Mouse (Mus musculus): ENCODE results near the gene Cdc42bpg. TPM values are rescaled to one million over a fixed set of nuclear protein-coding genes. Genes with fewer than 3 reads are reported as not detected.

The Cdc42bpg gene
- polyA plus RNA-seq, 2 experiments from 2014 or later = 0.07 to 0.13 TPM

DNA sequence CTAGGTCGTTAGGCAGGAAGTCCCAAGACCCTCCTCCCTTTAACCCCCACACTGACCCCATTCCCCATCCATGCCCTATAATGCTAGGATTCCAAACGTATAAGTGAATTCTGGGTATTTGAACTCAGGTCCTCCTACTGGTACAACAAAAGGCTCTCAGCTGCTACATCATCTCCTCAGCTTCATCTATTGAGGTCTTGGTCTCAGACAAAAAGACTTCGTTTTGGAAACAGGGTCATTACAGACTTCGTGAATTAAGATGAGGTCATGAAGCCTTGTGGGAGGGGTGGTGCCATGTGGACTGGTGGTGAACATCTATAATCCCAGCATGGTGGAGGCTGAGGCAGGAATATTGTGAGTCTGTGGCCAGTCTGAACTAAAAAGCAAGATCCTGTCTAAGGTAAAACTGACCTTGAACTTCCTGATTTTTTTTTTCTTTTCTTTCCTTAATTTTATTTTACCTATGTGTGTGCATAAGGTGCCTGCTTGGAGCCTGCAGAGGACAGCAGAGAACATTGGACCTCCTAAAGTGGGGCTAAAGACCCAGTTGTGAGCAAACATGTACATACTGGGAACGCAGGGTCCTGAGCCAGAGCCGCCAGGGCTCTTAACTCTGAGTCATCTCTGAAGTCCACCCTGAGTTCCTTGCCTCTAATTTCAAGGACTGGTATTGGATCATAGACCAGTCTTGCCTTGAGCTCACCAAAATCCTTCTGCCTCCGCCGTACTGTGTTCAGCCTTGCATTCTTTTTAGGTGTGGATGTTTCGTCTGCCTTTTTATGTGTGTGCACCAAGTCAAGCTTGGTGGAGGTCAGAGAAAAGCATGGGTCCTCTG is 27.7 kb downstream of the Cdc42bpg start:
- ATAC-seq = no peak

GRCm38 (mm10) chr19:6334673-6335457 is 28.6 kb downstream of the Cdc42bpg start, which contains the start of gene Men1:
TSS of gene Men1 (plus strand) at chr19:6334979.
- peak; percentile 91 for ATAC-seq

DNA sequence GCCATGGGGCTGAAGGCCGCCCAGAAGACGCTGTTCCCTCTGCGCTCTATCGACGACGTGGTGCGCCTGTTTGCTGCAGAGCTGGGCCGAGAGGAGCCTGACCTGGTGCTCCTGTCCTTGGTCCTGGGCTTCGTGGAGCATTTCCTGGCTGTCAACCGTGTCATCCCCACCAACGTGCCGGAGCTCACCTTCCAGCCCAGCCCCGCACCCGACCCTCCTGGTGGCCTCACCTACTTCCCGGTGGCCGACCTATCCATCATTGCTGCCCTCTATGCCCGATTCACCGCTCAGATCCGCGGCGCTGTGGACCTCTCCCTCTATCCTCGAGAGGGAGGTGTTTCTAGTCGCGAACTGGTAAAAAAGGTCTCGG is 29.2 kb downstream of the Cdc42bpg start:
- ATAC-seq = no peak

- ATAC-seq = no peak
Observed at GRCm38 (mm10) chr19:6336920-6337319, 30.7 kb downstream of the Cdc42bpg start.

GRCm38 (mm10) chr19:6338171-6338570 is 31.9 kb downstream of the Cdc42bpg start:
- no peak for ATAC-seq

GRCm38 (mm10) chr19:6338716-6339115 is 32.5 kb downstream of the Cdc42bpg start:
- no peak for ATAC-seq

DNA sequence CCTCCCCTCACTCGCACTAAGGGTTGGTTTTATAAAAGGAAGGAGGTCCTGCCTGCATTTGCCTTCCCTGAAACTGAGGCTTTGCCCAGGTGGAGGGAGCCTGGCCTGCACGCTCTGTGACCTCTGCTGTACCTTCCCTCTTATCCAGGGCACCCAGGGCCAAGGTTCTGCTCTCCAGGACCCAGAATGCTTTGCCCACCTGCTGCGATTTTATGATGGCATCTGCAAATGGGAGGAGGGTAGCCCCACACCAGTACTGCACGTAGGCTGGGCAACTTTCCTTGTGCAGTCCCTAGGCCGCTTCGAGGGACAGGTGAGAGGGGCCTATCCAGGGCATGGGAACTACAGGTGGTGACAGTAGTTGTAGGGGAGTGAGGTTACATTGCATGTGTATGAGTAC is 32.9 kb downstream of the Cdc42bpg start:
- no peak for ATAC-seq

DNA sequence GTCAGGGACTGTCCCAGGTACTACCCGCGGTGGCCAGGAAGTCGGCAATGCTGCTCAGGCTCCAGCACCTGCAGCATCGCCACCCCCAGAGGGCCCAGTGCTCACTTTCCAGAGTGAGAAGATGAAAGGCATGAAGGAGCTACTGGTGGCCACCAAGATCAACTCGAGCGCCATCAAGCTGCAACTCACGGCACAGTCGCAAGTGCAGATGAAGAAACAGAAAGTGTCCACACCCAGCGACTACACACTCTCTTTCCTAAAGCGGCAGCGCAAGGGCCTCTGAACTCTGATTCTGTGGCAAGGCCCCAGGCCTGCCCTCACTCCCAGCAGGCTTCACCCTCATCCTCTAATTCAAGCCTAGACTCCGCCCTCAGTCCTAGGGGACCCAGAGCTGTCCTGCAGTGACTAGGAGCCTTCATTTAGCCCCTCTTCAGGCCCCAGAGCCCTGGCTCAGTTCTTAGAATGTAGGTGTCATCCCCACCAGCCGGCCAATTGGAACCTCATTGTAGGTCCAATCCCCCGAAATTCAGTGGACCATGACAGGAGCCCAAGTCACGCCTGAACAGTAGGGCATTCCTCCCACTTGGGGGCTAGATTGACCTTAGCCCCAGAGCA is 33.7 kb downstream of the Cdc42bpg start:
- peak; percentile 66 for ATAC-seq

DNA sequence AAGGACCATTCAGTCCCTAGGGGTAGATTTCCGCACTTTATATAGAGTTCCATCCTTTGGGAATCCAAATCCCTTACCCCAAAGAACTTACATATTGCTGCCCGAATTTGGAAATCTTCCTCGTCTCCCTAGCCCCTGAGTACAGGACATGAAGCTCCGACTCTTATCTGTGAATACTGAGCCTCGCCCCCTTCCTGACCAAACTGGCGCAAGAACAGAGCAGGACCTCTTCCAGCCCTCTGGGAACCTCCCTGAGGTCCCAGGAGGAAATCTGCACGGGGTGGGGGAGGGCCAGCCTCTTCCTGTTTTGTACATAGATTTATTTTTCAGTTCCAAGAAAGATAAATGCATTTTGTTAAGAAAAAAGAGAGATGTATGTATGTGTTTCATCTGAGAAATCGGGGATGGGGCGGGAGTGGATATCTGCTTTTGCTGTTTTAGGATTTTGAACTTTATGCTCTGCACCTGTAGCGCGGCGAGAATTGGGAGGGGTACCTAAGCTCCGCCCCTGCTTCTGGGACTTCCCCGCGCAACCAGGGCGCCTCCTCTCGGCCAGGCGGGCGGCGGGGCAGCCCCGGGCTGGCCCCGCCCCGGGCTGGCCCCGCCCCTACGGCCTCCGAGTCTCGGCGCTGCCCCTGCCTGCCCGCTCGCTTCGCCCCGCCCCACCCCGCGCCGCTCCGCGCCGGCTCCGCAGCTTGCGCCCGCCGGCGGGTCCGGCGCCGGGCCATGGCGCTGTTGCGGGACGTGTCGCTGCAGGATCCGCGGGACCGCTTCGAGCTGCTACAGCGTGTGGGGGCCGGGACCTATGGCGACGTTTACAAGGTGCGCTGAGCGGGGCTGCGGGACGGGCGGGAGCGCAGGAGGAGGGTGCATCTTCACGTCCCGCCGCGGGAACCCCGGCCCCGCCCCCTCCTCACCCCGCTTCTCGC is 34.5 kb downstream of the Cdc42bpg start, which contains the start of gene Map4k2:
Map4k2 (plus strand) TSS at position 612 of the 929 bp plus-strand sequence.
- ATAC-seq = peak; percentile 80

- ATAC-seq = no peak
Observed at GRCm38 (mm10) chr19:6341453-6342077, 35.3 kb downstream of the Cdc42bpg start.

DNA sequence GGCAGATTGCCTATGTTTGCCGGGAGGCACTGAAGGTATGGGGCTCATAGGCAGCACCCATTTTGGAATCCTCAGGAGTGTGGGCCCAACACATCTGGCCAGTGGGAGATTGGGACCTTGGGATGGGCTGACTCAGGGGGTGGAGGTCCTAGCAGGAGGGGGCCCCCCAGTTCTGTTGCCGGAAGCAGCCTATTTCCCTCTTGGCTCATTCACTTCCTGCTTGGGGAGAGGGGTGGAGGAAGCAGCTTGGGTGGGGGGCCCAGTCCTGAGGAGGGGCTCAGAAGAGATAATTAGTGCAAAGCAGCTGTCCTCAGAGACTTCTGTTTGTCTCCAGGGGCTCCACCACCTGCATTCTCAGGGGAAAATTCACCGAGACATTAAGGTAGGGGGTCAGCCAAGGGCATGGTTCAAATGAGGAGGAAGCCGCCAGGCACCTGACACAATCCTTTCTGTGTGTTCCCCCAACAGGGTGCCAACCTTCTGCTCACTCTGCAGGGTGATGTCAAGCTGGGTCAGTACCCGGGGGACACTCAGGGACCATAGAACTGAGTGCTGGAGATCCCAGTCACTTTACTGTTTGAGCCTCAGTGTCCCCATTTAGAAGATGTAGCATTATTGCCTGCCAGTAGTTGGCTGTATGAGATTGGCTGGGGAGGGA is 36.1 kb downstream of the Cdc42bpg start:
- no peak for ATAC-seq

DNA sequence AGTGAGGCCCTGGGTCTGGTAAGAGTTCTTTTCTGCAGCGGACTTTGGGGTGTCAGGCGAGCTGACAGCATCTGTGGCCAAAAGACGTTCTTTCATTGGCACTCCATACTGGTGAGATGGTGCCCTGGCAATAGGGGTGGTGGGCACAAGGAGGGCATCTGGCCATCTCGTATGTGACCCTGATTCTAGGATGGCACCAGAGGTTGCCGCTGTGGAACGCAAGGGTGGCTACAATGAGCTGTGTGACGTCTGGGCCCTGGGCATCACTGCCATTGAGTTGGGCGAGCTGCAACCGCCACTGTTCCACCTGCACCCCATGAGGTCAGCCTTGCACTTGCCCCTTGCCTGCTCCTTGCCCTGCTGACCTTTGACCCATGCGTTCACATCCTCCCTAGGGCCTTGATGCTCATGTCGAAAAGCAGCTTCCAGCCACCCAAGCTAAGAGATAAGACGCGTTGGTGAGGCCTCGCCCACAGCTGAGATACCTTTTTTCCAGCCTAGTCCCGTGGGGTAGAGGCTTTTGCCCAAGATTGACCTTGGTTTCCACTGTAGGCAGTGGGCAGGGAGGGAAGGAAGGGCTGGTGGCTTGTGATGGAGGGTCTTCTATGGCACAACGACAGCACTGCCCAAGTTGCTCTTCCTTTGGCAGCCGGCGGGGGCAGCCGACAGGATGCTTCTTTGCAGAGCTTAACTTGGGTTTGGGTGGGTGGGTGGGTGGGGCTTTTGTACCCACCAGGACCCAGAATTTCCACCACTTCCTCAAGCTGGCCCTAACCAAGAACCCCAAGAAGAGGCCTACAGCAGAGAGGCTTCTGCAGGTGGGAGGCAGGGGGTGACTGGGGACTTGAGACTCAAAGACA is 37.0 kb downstream of the Cdc42bpg start:
- ATAC-seq = no peak

DNA sequence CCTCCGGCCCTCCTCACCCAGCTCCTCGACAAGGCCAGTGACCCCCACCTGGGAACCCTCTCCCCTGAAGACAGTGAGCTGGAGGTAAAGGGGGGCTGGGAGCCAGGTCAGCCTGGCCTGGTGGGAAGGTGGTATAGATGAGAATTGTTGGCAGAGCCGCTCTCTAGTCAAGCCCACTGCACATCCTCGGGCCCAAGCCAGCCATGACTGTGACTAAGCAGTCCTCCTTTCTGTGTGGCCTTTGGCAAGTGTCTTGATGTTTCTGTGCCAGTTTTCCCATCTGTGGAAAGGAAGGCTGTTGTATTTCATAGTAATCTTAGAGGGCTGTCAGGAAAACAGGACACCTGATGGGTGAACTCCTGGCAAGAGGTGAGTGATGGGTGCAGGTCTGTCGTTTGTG is 37.7 kb downstream of the Cdc42bpg start:
- ATAC-seq = no peak

GRCm38 (mm10) chr19:6346023-6346422 is 39.8 kb downstream of the Cdc42bpg start:
- ATAC-seq = no peak

DNA sequence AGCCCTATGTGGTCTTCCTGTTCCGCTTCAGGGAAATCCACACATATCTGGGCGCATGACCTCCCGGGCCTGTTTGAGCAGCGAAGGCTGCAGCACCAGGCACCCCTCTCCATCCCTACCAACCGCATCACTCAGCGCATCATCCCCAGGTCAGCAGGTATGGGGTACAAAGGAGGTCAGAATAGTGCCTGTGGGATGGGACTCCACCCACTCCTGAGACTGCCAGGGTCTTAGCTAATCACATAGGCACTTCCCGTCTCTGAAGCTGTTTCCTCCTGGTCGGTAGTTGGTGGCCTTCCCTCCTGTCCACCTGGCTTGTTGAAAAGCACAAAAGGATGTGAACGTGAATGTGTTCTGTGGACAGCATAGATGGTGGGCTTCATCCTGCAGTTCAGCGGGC is 40.4 kb downstream of the Cdc42bpg start:
- ATAC-seq = no peak

DNA sequence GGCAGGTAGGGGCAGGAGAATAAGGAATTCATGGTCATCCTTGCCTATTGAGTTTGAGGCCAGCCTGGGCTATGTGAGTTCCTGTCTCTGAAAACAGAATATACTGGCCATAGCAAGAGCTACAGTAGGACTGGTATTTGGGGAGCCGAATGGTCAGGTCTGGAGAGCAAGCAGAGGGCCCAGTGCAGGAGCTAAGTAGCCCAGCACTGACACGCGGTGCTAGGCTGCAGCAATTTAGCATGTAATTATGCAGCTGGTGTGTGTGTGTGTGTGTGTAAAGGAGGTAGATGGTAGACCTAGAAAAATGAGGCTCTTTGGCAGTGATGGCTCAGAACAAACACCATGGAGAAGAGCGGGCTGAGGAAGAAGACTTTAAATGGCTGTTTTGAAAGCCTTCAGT is 41.4 kb downstream of the Cdc42bpg start:
- ATAC-seq = no peak

GRCm38 (mm10) chr19:6348717-6349116 is 42.5 kb downstream of the Cdc42bpg start:
- ATAC-seq = no peak

DNA sequence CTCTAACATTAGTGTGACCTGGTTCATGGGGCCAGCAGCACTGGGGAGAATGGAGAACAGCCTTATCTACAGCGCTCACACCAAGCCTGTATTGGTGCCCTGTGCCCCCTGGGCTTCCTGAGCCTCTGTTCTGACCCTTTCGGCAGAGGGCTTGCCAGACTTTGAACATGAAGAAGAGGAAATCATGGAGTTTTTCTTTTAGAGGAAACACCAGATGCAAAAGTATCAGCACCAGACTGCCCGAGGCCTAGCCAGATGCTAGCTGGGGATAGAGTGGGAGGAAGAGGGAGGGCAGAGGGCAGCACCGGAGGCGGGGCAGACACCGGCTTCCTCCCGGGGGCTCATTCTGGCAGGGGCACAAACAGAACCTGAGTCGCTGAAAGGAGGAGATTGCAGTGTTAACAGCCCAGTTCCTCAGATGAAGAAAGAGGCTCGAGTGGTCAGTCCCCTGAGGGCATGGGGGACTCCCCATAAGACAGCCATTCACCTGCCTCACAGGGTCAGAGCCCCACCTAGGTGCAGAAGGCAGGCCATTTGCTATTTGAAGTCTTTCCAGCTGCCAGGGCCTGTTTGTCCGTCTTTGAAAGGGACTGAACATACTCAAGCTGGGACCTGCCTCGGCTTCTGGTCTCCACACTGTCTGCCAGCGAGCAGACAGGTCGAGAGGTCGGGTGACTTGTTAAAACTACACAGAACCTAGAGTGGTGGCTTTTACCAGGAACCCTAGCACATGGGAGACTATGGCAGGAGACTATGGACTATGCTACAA is 43.1 kb downstream of the Cdc42bpg start:
- no peak for ATAC-seq

DNA sequence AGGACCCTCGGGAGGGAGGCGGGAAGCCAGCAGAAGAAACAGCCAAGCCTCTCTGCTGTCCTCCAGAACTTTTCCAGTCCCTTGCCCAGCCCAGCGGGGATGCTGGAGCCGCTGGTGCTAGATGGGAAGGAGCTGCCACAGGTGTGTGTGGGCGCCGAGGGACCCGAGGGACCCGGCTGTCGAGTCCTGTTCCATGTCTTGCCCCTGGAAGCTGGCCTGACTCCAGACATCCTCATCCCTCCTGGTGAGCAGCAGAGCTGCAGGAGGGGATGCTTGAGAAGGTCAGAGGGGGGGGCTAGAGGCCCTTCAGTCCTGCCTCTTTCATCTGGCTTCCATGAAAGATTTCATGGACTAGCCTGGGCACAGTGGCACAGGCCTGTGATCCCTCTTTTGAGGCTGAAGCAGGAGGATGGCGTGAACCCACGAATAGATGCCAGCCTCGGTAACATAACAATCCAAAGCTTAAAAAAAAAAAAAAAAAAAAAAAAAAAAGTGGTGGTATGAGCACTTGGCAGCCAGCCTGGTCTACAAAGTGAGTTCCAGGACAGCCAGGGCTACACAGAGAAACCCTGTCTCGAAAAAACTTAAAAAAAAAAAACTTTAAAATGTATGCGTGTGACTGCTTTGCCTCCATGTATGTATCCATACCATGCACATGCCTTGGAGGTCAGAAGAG is 45.3 kb downstream of the Cdc42bpg start:
- no peak for ATAC-seq
